Mouse (Mus musculus) forelimb bud, embryonic 11.5 days (tissue): ENCODE results near the gene Uck2.

Source experiments
- DNase-seq: peaks from one replicate; pipeline ENCODE4 v3.0.0-alpha.2; 2012; ENCODE audit warnings: low read depth, low spot score

The Uck2 gene

GRCm38 (mm10) chr1:167211979-167212614 lies 73.0 kb downstream of the Uck2 start:
- peak; percentile 67 for DNase-seq

DNA sequence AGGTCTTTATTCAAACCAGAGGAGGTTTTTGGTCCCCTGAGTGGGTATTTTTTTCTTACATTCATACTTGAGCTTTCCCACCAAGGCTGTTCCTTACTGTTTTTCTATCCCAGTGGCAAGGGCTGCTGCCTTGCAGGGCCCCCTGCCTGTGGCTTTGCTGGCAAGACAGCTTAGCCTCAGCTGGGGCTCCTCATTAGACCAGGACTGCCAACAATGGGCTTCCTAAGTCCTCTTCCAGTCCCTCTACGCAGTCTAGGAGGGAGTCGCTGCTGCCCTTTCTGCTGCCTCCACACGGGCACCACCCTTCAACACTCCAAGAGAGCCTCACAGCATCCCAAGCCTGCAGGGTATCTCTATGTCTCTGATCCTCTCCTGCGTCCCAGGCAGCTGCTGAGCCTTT lies 76.3 kb downstream of the Uck2 start:
- DNase-seq = no peak

DNA sequence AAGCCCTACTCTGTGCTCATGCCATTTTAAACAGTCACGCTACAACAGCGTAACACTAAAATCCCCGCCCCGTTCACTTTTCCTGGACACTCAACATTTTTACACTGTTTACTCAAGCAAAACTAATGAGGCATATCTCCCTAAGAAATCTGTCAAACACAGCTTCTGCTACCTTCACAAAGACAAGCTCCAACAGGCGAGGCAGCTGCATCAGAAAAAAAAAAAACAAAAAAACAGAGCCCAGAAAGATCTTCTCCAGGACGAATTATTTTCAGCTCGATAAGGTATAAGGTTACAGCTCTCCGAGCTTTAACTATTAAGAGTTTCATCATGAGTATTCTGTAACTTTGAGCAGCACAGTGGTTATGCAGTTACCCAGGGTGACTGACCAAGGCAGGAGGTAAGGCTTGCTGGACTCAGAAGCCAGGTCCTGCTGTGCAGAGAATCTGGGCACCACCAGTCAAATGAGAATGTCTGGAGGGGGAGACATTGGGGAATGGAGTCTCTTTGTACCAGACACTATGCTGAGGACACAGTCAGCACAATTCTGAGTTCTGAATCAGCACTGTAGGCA lies 79.9 kb downstream of the Uck2 start:
- DNase-seq = no peak

GRCm38 (mm10) chr1:167204421-167204820 lies 80.7 kb downstream of the Uck2 start:
- no peak for DNase-seq

DNA sequence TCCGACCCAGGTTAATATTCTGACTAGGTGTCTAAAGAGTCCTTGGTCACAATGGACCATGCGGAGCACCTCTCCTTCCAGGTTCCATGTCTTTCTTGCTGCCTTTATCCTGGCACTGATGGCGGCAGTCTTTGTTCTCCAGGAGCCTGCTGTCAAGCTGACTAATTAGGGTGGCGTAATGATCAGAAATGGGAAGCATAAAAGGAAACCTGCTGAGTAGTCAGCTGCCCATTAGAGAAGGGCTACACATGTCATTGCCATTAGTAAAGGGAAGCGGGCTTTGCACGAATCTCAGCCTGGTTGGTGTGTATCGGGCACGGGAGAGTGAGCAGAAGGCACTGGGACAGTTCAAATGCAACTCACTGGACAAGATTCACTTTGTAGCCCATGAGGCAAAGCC lies 90.4 kb downstream of the Uck2 start:
- DNase-seq = peak; percentile 52

DNA sequence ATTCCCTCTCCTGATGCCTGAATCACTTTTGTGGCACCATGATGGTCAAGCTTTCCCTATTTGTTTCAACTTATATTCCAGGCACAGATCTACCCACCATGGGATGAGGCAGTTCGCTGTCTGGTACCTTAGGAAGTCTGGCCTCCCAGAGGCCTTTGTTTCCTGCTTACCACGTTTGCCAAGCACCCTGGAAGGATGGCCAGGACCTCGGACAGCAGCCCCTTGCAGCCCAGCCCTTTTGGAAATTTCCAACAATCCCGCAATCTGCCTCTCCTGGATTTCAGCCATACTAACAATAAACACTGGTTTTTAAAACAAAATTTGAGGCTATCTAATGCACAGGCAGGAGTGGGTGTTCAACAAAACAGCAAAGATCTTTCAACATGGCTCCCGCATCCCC lies 97.3 kb downstream of the Uck2 start:
- peak; percentile 50 for DNase-seq

GRCm38 (mm10) chr1:167181919-167182616 lies 103.1 kb downstream of the Uck2 start:
- DNase-seq = peak; percentile 51
